Mouse (Mus musculus) thymus, adult 2 months (tissue): ENCODE measurements around the gene Maml2.

Source experiments
- CTCF ChIP-seq: fragments of 200-500 bp; IDR thresholded peaks from 2 replicates; pipeline ENCODE4 v1.5.1; 2012; ENCODE audit warnings: mild to moderate bottlenecking, control low read depth, low read length, moderate library complexity, borderline replicate concordance; ENCODE audit not compliant: control insufficient read depth, poor library complexity, insufficient read depth; ENCODE audit errors: extremely low read depth
- POLR2A ChIP-seq: fragments of 200-500 bp; IDR thresholded peaks from 2 replicates; pipeline ENCODE4 v1.6.1; 2012; ENCODE audit warnings: mild to moderate bottlenecking, low read length, control low read depth, moderate library complexity; ENCODE audit not compliant: control insufficient read depth, poor library complexity, insufficient read depth; ENCODE audit errors: extremely low read depth

DNA sequence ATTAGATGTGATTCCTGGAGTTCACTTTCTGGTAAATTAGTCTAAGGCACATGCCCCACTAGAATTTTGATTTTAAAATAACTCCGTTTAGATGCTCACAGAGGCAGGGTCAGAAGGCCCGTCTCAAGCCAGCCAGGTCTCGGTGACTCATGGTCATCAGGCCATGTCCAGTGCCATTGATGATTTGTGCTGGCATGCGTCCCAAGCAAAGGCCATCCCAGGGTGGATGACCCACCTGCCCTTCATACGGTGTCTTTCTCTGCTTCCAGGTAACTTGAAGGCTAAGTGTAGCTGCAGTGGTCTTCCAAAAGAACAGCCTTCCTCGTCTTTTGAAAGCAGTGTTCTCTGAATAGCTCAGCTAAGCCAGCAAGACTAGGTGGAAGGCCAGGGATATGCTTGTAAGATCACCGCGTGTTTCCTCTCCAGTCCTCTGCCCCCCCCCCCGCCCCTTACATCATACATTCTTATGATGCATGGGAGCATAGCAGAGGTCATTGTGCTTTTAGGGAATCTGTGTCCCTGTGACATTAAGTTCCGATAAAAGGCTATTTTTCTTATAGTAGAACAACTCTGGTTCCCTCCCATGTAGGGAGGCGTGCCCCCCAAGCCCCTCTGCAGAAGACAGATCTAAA lies 235.4 kb downstream of the Maml2 start:
- TF ChIP-seq CTCF = no peak
- TF ChIP-seq POLR2A = no peak
